Mouse (Mus musculus): ENCODE data around the gene Cpt1a.

Cpt1a gene

DNA sequence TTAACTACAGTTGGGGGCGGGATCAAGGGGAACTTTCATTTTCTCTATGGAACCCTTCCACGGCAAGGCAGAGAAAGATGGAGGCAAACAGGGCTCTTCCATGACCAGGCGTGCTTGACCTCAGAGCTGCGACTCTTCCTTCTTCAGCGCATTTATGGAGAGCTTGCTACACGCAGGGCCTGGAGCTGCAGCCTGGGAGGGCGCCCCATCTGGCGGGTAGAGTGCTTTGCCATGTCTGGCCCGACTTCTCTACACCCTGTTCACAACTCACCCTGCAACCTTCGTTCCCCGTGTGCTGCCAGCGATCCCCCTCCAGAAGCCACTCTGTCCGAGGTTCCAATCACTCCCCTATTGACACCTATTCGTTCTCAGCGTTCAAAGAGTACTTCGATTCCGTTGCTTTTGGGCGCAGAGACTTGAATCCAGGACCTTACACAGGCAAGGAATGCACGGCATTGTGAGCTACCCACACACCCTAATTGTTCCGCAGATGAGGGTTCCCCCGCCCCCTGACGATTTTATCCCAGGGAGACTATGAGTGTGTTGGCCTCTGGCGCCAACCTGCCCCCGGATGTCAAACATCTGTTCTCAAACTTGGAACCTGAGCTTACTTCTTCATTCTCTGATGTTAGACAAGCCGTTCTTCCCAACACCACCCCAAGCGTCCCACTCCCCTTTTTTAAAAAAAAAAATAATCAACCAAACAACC lies at the start of gene Cpt1a:
Gene Cpt1a (plus strand): TSS at position 74 of the 709 bp plus-strand sequence.
- peak; percentile 16 for DNase-seq (ENCODE audit: low spot score)

- DNase-seq (ENCODE audit: low spot score), result no peak
Measured at GRCm38 (mm10) chr19:3273331-3273730, 48.8 kb upstream of the Cpt1a start.

DNA sequence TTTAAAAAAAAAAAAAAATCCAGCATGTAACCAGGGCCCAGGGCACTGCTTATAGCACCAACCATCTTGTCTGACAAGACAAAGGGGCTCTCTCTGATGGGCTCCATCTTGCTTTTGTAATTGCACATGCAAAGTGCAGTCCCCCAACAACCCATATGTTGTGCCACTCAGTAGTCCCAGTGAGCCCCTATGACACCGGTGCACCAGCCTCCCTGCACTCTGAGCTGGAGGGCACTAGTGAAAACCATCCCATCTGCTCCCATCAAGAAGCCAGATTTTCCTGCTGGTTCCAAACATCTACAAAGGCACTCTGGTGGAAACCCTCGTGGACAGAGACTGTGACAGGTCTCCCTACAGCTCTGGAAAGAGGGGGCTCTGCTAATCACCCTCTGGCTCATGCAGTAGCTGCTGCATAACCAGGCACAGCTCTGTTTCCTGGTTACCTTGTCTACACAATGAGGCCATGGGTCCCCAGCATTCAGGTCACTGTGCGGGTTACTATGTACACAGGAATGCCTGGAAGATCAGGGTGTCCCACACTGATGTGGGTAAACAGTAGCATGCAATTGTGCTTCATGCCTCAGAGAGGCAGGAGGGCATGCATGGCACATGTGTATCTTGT lies 46.3 kb upstream of the Cpt1a start:
- DNase-seq (ENCODE audit: low spot score), result no peak

- peak; percentile 1 for DNase-seq (ENCODE audit: low spot score)
Measured at GRCm38 (mm10) chr19:3281886-3282285, 40.2 kb upstream of the Cpt1a start.

DNA sequence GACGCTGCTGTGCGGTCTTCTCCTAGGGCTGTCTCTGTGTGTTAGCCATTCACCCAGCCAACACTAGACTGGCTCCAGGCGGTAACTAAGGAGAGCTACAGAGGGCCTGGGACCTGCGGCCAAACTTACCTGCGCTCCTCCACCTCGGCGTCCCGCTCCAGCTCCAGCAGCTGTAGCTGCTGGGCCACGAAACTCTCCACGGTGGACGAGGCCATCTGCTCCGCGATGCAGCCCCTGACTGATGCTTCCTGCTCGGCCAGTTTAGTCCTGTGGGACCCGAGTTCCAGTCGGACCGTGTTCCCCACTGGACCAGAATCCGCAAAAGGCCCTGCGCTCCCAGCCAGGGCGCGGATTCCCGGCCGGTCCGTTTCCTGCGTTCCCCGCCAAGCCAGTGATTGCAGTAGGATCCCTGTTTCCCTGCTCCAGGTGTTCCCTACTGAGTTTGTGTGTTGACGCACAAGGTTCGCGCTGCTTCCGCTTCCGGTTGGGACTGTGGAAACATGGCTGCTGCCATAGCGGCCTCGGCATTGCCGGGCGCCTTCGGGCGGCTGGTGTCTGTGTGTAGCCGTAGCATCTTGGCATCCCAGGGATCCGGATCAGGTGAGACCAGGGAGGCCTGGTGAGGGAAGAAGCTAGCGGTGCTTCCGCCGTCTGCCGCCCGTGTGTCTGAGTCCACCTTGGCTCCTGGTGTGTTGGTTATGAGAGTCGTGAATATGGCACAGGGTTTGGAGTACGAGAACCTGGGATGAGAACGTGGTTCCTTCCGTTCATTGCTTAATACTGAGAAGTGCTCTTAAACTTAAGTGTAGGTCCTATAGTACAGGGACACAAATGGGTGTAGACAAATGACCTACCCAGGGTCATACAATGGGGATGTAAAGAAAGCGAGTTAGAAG lies 39.3 kb upstream of the Cpt1a start, which contains the start of the genes Mrpl21 and Ighmbp2:
Gene Mrpl21 (plus strand): TSS at position 330 of the 896 bp plus-strand sequence.
Gene Ighmbp2 (minus strand): TSS at position 446 of the 896 bp plus-strand sequence.
- DNase-seq (ENCODE audit: low spot score), result peak; percentile 91

DNA sequence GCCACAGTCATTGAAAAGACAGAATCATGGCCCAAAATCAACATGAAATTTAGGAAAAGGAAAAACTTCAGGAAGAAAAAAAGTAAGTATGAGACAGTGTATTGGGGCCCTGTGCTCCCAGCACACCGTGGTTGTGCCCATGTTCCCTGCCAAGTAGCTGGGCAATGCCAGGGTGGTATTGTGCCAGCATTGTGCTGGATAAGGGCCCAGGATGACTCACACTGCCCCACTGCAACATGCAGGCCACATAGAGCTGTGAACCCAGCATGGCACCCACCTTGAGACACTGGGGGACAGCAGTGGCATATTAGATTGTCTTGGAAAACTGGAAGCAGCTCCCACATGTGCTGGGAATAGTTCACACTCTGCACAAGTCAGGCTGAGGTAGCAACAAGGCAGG lies 33.1 kb upstream of the Cpt1a start:
- DNase-seq (ENCODE audit: low spot score), result no peak

DNA sequence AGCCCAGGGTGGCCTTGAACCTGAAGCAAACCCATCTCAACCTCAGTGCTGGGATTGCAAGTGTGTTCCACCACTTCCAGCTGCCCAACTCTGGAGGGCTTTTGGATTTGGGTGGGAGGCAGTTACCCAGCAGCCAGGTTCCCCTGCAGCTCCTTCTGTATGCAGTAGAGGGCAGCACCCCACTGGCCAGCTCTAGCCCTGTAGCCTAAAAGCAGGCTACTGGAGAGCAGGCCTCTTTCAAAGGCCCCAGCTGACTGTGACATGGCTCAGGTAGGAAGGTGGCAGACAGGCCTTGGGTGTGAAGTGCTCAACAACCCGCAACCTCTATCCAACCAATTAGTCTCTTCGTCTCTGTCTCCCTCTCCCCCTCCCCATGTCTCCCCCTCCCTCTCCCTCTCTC lies 30.1 kb upstream of the Cpt1a start:
- peak; percentile 81 for DNase-seq (ENCODE audit: low spot score)

DNA sequence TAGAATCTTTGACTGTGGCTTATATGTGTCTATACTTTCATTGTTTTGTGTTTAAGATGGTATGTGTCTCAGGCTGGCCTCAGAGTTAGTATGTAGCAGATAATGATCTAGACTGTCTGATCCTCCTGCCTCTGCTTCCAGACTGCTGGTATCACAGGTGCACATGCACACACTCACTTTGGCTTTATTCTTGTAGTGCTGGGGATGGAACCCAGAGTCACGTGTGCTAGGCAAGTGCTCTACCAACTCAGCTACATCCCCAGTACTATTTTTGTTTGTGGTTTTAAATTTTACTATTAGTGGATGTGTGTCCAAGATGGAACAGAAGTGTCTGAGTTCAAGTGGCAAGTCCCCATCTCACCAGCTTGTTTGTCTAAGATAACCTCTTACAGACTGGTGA lies 29.1 kb upstream of the Cpt1a start:
- no peak for DNase-seq (ENCODE audit: low spot score)

DNA sequence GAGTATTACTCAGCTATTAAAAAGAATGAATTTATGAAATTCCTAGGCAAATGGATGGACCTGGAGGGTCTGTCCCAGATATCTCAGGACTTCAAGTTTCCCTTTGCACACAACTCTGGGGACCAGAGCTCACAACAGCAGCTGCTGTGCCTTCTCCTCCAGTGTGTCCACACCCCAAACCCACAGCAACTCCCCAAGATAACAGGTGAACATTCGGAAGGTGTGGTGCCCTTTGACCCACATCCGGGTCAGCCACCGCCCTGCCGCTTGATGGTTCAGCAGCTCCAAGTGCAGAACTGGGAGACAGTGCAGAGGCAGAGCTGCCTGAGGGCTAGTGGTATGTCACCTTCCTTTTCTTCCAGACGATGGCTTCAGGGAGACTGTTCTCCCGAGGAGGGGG lies 26.9 kb upstream of the Cpt1a start:
- DNase-seq (ENCODE audit: low spot score), result no peak

DNA sequence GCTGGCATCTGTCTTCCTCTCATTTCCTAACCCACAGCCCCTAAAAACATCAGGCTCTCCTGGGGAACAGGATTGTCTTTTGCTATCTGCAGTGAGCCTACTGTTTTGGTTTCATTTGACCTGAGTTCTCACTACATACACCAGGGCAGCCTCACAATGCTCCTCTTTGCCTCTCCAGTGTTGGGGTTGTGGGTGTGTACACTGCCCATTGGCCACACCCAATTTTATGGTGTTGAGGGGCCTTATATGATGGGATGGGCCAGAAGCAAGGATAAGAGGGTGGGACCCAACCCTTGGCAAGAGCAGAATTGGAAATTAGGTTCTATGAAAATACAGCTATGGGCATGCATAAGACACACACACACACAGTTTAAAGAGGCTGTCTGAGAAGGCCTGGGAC lies 25.1 kb upstream of the Cpt1a start:
- no peak for DNase-seq (ENCODE audit: low spot score)

DNA sequence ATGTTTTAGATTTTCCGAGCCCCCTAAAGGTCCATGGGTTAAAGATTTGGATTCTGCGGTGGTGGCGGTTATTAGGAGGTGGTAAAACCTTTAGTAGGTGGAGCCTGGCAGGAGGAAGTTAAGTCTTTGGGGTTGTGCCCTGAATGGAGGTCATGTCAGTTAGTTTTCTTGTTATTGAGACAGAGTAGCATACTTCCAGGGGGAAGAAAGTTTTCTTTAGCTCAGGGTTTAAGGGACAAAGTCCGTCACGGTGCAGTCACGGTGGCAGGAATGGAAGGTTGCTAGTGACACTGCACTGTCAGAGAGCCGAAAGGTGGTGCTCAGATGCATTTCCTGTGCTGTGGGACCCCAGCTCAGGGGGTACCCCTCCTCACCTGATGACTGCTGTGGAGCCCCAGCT lies 24.4 kb upstream of the Cpt1a start:
- DNase-seq (ENCODE audit: low spot score), result no peak

- DNase-seq (ENCODE audit: low spot score), result no peak
Measured at GRCm38 (mm10) chr19:3304017-3304416, 18.1 kb upstream of the Cpt1a start.

DNA sequence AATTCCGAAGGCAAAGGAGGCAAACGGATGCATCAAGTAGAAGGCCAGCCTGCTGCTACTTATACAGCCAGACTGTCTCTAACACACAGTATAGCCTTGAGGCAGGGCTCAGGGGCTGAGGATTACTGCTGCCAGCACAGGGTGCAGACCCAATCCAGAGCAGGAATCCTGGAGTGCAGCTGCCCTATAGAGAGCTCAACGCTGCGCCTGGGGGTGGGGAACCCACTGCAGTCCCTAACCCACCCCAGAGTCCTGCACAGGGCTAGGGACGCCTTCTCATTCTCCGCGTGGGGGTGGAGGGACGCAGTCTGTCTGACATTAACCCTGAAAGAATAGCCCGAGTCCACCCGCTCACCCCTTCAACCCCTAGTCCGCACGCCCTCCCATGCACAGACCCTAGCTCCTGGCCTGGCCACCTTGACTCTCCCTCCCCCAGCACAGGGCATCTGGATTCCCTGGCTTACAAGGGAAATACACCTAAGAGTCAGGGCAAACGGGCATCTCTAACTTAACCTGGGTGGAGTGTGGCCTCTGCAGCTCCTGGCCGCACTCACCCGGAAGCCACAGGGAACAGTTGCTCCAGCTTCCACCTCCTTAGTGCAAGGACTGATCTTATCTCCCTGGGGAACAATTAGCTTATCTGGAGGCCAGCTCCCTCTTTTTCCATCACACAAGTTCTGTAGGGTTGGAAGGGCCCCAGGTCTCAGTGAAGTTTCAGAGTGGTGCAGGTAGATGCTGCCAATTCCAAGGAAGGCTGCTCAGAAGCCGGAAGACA lies 14.8 kb upstream of the Cpt1a start:
- no peak for DNase-seq (ENCODE audit: low spot score)

DNA sequence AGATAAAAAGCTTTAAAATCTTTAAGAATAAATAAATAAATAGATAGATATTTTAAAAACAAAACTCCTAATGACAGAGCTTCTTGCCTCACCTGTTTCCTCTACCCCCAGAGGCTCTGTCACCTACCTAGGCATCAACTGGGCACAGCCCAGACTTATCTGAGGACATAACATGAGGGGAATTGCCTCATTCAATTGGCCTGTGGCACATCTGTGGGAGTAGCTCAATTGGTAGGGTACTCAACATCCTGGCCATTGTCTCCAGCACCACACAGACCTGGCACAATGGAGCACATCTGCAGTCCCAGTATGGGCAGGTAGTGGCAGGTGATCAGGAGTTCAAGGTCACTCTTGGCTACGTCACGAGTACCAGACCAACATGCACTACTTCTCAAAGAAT lies 2.8 kb upstream of the Cpt1a start:
- no peak for DNase-seq (ENCODE audit: low spot score)

DNA sequence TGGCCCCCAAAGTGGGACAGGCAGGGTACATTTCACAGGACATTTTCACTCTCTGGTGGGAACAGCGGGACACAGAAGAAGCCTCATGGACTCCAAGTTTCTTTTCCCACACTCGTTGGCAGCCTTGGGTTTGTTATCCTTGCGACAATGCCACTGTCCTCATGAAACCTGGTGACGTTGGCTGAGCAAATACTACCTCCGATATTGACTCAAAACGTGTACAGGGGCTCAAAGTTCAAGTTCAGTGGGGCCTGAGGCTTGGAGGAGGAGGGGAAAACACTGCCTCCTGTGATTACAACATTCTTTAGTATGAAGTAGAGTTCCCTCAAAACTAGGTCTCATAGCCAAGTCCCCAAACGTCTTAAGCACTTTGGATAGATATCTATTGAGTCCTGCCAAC lies 2.0 kb upstream of the Cpt1a start:
- no peak for DNase-seq (ENCODE audit: low spot score)

DNA sequence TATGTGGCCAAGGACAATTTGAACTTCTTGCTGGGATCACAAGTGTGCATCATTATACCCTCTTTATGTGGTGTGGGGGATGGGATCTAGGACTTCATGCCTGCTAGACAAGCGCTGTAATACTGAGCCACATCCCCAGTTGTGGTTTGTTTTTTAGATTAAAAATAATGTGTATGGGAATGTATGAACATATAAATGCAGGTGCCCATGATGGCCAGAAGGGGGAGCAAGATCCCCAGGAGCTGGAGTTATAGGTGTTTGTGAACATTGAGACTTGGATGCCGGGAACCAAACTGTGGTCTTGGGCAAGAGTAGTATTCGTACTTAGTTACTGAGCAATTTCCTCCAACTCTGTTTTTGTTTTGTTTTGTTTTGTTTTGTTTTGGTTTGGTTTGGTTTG lies 1.3 kb upstream of the Cpt1a start:
- peak; percentile 23 for DNase-seq (ENCODE audit: low spot score)

- peak; percentile 20 for DNase-seq (ENCODE audit: low spot score)
Measured at GRCm38 (mm10) chr19:3321617-3322016, 517 bp upstream of the Cpt1a start.

DNA sequence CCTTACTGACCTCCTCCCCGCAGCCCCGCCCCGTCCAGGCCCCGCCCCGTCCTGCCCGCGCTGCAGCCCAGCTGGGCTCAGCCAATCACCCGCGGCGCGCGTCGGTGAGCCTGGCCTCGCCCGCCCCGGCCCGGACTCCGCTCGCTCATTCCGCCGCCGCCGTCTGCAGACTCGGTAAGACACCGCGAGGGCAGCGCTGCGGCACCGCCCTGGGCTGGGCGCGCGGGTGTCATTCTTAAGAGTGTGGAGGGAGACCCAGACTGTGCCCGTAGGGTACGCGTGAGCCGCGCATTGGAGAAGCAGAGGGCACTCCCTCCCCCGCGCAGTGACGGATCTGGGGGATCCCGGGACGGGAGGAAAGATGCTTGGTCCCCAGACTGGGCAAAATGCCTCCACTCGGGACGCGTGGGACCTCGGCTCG lies 1.1 kb downstream of the Cpt1a start:
- peak; percentile 79 for DNase-seq (ENCODE audit: low spot score)

DNA sequence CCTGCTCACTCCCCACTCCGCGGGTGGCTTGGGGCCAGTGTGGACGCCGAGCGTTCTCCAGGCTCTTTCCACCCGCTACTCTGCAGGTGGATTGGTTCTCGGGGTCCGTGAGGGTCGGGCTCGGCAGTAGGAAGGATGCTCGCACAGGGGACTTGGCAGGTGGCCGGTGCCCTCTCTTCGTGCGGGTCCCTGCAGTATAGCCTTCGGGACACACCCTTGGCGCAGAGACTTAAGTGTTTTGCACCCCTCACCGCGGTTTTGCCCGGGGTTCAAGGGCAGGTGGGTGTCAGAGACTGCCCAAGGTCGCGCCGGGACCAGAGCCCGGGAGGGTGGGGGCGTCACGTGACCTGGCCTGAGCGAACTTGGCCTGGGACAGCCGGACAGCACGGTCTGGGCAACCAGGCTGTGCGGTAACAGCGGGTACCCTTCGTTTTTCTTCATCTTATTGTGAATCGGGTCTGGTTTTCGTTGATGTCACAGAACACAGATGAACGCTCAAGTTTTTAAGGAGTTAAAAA lies 1.7 kb downstream of the Cpt1a start:
- DNase-seq (ENCODE audit: low spot score), result peak; percentile 31

GRCm38 (mm10) chr19:3324271-3324811 lies 2.2 kb downstream of the Cpt1a start:
- peak; percentile 33 for DNase-seq (ENCODE audit: low spot score)
